Mouse (Mus musculus): ENCODE results near the gene Hoxc4.

DNA sequence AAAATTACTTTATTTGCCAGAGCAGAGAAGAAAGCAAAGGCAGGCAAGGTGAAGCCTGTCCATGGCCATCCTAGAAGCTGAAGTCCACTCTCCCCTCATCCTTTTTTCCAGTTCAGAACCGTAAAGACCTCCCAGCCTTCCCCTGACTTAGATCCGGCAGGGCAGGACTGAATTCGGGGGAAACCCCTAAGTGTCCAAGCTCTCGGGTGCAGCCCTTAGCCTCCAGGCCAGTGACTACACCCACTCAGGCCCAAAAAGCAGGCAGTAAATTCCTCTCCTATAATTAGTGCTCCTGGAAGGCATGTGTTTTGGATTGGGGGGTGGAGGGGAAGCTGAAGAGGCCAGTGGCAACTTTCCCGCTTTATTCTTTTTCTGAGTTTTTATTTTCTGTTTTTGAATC is 12.9 kb upstream of the Hoxc4 start:
- TF ChIP-seq EP300 (IDR thresholded peaks at IDR 0.05; ENCODE audit: low read depth): no peak
- no peak for TF ChIP-seq CTCF (IDR thresholded peaks at IDR 0.05; ENCODE audit: low read depth)
